Mouse (Mus musculus): ENCODE measurements at regions not wholly inside any gene's neighbourhood (a gene's known extent, or its start where the extent isn't known, plus 50 kb on each side); places are given as distances from the start of the nearest gene placed in this dataset.

- DNase-seq (ENCODE audit: low spot score), result no peak
These were observed 102.0 kb downstream of the 1810010D01Rik start for GRCm38 (mm10) chr7:145105831-145106493.

GRCm38 (mm10) chr7:145102692-145103091 is 105.2 kb downstream of the 1810010D01Rik start:
- no peak for DNase-seq (ENCODE audit: low spot score)

GRCm38 (mm10) chr7:145102216-145102615 is 105.7 kb downstream of the 1810010D01Rik start:
- no peak for DNase-seq (ENCODE audit: low spot score)

GRCm38 (mm10) chr7:145098335-145098734 is 109.6 kb downstream of the 1810010D01Rik start:
- DNase-seq (ENCODE audit: low spot score), result no peak

- DNase-seq (ENCODE audit: low spot score), result no peak
These were observed 113.8 kb downstream of the 1810010D01Rik start for GRCm38 (mm10) chr7:145094134-145094526.

- DNase-seq (ENCODE audit: low spot score), result no peak
These were observed 114.3 kb downstream of the 1810010D01Rik start for GRCm38 (mm10) chr7:145093417-145094133.

- no peak for DNase-seq (ENCODE audit: low spot score)
These were observed 115.3 kb downstream of the 1810010D01Rik start for GRCm38 (mm10) chr7:145092392-145093176.

- DNase-seq (ENCODE audit: low spot score), result no peak
These were observed 117.1 kb downstream of the 1810010D01Rik start for GRCm38 (mm10) chr7:145090849-145091248.

- no peak for DNase-seq (ENCODE audit: low spot score)
These were observed 118.6 kb downstream of the 1810010D01Rik start for GRCm38 (mm10) chr7:145089315-145089721.

- DNase-seq (ENCODE audit: low spot score), result no peak
These were observed 119.3 kb downstream of the 1810010D01Rik start for GRCm38 (mm10) chr7:145088655-145089054.

- DNase-seq (ENCODE audit: low spot score), result no peak
These were observed 120.1 kb downstream of the 1810010D01Rik start for GRCm38 (mm10) chr7:145087790-145088189.

- DNase-seq (ENCODE audit: low spot score), result no peak
These were observed 124.8 kb downstream of the 1810010D01Rik start for GRCm38 (mm10) chr7:145082917-145083752.

- no peak for DNase-seq (ENCODE audit: low spot score)
These were observed 132.5 kb upstream of the Ccnd1 start for GRCm38 (mm10) chr7:145071996-145072790.

GRCm38 (mm10) chr7:145071533-145071932 is 131.8 kb upstream of the Ccnd1 start:
- no peak for DNase-seq (ENCODE audit: low spot score)

- no peak for DNase-seq (ENCODE audit: low spot score)
These were observed 127.6 kb upstream of the Ccnd1 start for GRCm38 (mm10) chr7:145067366-145067765.

- DNase-seq (ENCODE audit: low spot score), result no peak
These were observed 116.6 kb upstream of the Ccnd1 start for GRCm38 (mm10) chr7:145056320-145056719.

GRCm38 (mm10) chr7:145051616-145052015 is 111.9 kb upstream of the Ccnd1 start:
- no peak for DNase-seq (ENCODE audit: low spot score)

GRCm38 (mm10) chr7:145050729-145051128 is 111.0 kb upstream of the Ccnd1 start:
- no peak for DNase-seq (ENCODE audit: low spot score)

- DNase-seq (ENCODE audit: low spot score), result no peak
These were observed 108.8 kb upstream of the Ccnd1 start for GRCm38 (mm10) chr7:145048481-145048877.

GRCm38 (mm10) chr7:145047771-145048480 is 108.2 kb upstream of the Ccnd1 start:
- DNase-seq (ENCODE audit: low spot score), result no peak
